Mouse (Mus musculus): ENCODE measurements around the gene Ap2a1. TPM values are rescaled to one million over a fixed set of nuclear protein-coding genes. Genes with fewer than 3 reads are reported as not detected.

Gene Ap2a1
- polyA plus RNA-seq, 1 experiment from 2014 or later: 85.8 TPM

GRCm38 (mm10) chr7:44942904-44943303 is 13.6 kb upstream of the Ap2a1 start, which contains the start of gene Tsks:
Gene Tsks, plus strand, starts transcription at chr7:44943204.
- 76% methylated on average over 7 of the region's 7 CpGs for WGBS
- H3K27me3 ChIP-seq: no peaks in the 10 kb centered on the region
- H3K4me2 ChIP-seq: no peak within 1 kb of the TSS
- H3K27ac ChIP-seq: no peak within 1 kb of the TSS
- H3K4me3 ChIP-seq (replicated peaks): no peak within 1 kb of the TSS
- no peaks in the 10 kb centered on the region for H3K4me1 ChIP-seq
- ATAC-seq (ENCODE audit: low FRiP score): no peak
- no peaks in the 10 kb centered on the region for H3K9me3 ChIP-seq
- H3K9ac ChIP-seq: no peak within 1 kb of the TSS
- no peaks in the 10 kb centered on the region for H3K36me3 ChIP-seq (replicated peaks)

- no peak overlapping the region for H3K9ac ChIP-seq
- H3K27ac ChIP-seq: no peak overlapping the region
- ATAC-seq (ENCODE audit: low FRiP score): no peak
- H3K4me3 ChIP-seq (replicated peaks): no peak overlapping the region
- 0 out of 2 replicates have a peak, but pooled peaks cover 6% of the 10 kb centered on the region for H3K9me3 ChIP-seq
- H3K4me2 ChIP-seq: no peak overlapping the region
- no peaks in the 10 kb centered on the region for H3K27me3 ChIP-seq
- H3K36me3 ChIP-seq (replicated peaks): no peaks in the 10 kb centered on the region
- H3K4me1 ChIP-seq: no peaks in the 10 kb centered on the region
- WGBS: 95% methylated on average over 4 of the region's 4 CpGs
Observed at GRCm38 (mm10) chr7:44938680-44939079, 9.4 kb upstream of the Ap2a1 start.

- Histone ChIP-seq H3K9me3 (no peaks in the 10 kb centered on the region), H3K4me3 (replicated peaks) (peak overlapping the region; percentile 74), H3K4me2 (peak overlapping the region; percentile 87), H3K36me3 (replicated peaks) (peaks cover 24% of the 10 kb centered on the region), H3K27ac (no peak overlapping the region), H3K27me3 (no peaks in the 10 kb centered on the region), H3K4me1 (peaks cover 24% of the 10 kb centered on the region), H3K9ac (peak overlapping the region; percentile 95)
- no peak for ATAC-seq (ENCODE audit: low FRiP score)
- WGBS: 0% methylated on average over 1 of the region's 1 CpGs
Observed at GRCm38 (mm10) chr7:44928570-44928969, 726 bp downstream of the Ap2a1 start.

GRCm38 (mm10) chr7:44925468-44925867 is 3.8 kb downstream of the Ap2a1 start:
- H3K9me3 ChIP-seq: no peaks in the 10 kb centered on the region
- peaks cover 42% of the 10 kb centered on the region for H3K36me3 ChIP-seq (replicated peaks)
- ATAC-seq (ENCODE audit: low FRiP score): no peak

GRCm38 (mm10) chr7:44922530-44922929 is 6.8 kb downstream of the Ap2a1 start:
- Histone ChIP-seq H3K36me3 (replicated peaks) (peaks cover 52% of the 10 kb centered on the region), H3K27me3 (no peaks in the 10 kb centered on the region), H3K9me3 (no peaks in the 10 kb centered on the region), H3K9ac (no peak overlapping the region), H3K27ac (no peak overlapping the region), H3K4me1 (peaks cover 6% of the 10 kb centered on the region), H3K4me3 (replicated peaks) (no peak overlapping the region), H3K4me2 (no peak overlapping the region)
- no peak for ATAC-seq (ENCODE audit: low FRiP score)

More at GRCm38 (mm10) chr7:44925468-44925867, 3.8 kb downstream of the Ap2a1 start:
- WGBS: 83% methylated on average over 3 of the region's 3 CpGs
- Histone ChIP-seq H3K4me1 (peaks cover 22% of the 10 kb centered on the region), H3K27ac (no peak overlapping the region), H3K4me2 (no peak overlapping the region), H3K4me3 (replicated peaks) (no peak overlapping the region), H3K9ac (no peak overlapping the region), H3K27me3 (no peaks in the 10 kb centered on the region)

- no peak overlapping the region for H3K27ac ChIP-seq
- H3K4me2 ChIP-seq: no peak overlapping the region
- 85% methylated on average over 5 of the region's 5 CpGs for WGBS
- no peak overlapping the region for H3K9ac ChIP-seq
- no peaks in the 10 kb centered on the region for H3K4me1 ChIP-seq
- peaks cover 57% of the 10 kb centered on the region for H3K36me3 ChIP-seq (replicated peaks)
- H3K4me3 ChIP-seq (replicated peaks): no peak overlapping the region
- H3K9me3 ChIP-seq: no peaks in the 10 kb centered on the region
- no peak for ATAC-seq (ENCODE audit: low FRiP score)
- H3K27me3 ChIP-seq: no peaks in the 10 kb centered on the region
Observed at GRCm38 (mm10) chr7:44919127-44919526, 10.2 kb downstream of the Ap2a1 start.

- 81% methylated on average over 3 of the region's 3 CpGs for WGBS
- no peak overlapping the region for H3K4me3 ChIP-seq (replicated peaks)
- H3K36me3 ChIP-seq (replicated peaks): peaks cover 59% of the 10 kb centered on the region
- H3K27ac ChIP-seq: no peak overlapping the region
- no peak overlapping the region for H3K9ac ChIP-seq
- H3K27me3 ChIP-seq: no peaks in the 10 kb centered on the region
- H3K9me3 ChIP-seq: no peaks in the 10 kb centered on the region
- no peak overlapping the region for H3K4me2 ChIP-seq
- H3K4me1 ChIP-seq: no peaks in the 10 kb centered on the region
- no peak for ATAC-seq (ENCODE audit: low FRiP score)
Observed at GRCm38 (mm10) chr7:44918219-44918618, 11.1 kb downstream of the Ap2a1 start.

- Histone ChIP-seq H3K9ac (no peak overlapping the region), H3K4me3 (replicated peaks) (no peak overlapping the region), H3K9me3 (no peaks in the 10 kb centered on the region), H3K36me3 (replicated peaks) (peaks cover 56% of the 10 kb centered on the region), H3K27ac (no peak overlapping the region), H3K27me3 (no peaks in the 10 kb centered on the region), H3K4me2 (no peak overlapping the region), H3K4me1 (no peaks in the 10 kb centered on the region)
- 91% methylated on average over 4 of the region's 4 CpGs for WGBS
- no peak for ATAC-seq (ENCODE audit: low FRiP score)
Observed at GRCm38 (mm10) chr7:44916881-44917280, 12.4 kb downstream of the Ap2a1 start.

GRCm38 (mm10) chr7:44916191-44916590 is 13.1 kb downstream of the Ap2a1 start:
- no peak for ATAC-seq (ENCODE audit: low FRiP score)
- WGBS: 87% methylated on average over 6 of the region's 6 CpGs
- Histone ChIP-seq H3K9me3 (no peaks in the 10 kb centered on the region), H3K4me3 (replicated peaks) (no peak overlapping the region), H3K36me3 (replicated peaks) (peaks cover 57% of the 10 kb centered on the region), H3K27me3 (no peaks in the 10 kb centered on the region), H3K4me1 (no peaks in the 10 kb centered on the region), H3K27ac (no peak overlapping the region), H3K4me2 (no peak overlapping the region), H3K9ac (no peak overlapping the region)

- peaks cover 65% of the 10 kb centered on the region for H3K36me3 ChIP-seq (replicated peaks)
Observed at GRCm38 (mm10) chr7:44915314-44915713, 14.0 kb downstream of the Ap2a1 start.

GRCm38 (mm10) chr7:44914396-44914795 is 14.9 kb downstream of the Ap2a1 start:
- WGBS: 76% methylated on average over 2 of the region's 2 CpGs
- Histone ChIP-seq H3K36me3 (replicated peaks) (peaks cover 71% of the 10 kb centered on the region), H3K4me3 (replicated peaks) (no peak overlapping the region), H3K27ac (no peak overlapping the region), H3K9me3 (no peaks in the 10 kb centered on the region), H3K9ac (no peak overlapping the region), H3K4me2 (no peak overlapping the region), H3K27me3 (no peaks in the 10 kb centered on the region), H3K4me1 (no peaks in the 10 kb centered on the region)
- ATAC-seq (ENCODE audit: low FRiP score): no peak

More at GRCm38 (mm10) chr7:44915314-44915713, 14.0 kb downstream of the Ap2a1 start:
- ATAC-seq (ENCODE audit: low FRiP score): no peak
- H3K9ac ChIP-seq: no peak overlapping the region
- H3K4me2 ChIP-seq: no peak overlapping the region
- H3K27ac ChIP-seq: no peak overlapping the region
- H3K4me3 ChIP-seq (replicated peaks): no peak overlapping the region
- H3K9me3 ChIP-seq: no peaks in the 10 kb centered on the region
- H3K27me3 ChIP-seq: no peaks in the 10 kb centered on the region
- WGBS: 93% methylated on average over 9 of the region's 9 CpGs
- H3K4me1 ChIP-seq: no peaks in the 10 kb centered on the region

GRCm38 (mm10) chr7:44908706-44909476 is 20.4 kb downstream of the Ap2a1 start:
- peaks cover 93% of the 10 kb centered on the region for H3K36me3 ChIP-seq (replicated peaks)
- H3K9ac ChIP-seq: no peak overlapping the region
- no peak for ATAC-seq (ENCODE audit: low FRiP score)
- no peaks in the 10 kb centered on the region for H3K27me3 ChIP-seq
- WGBS: 93% methylated on average over 15 of the region's 15 CpGs
- no peak overlapping the region for H3K4me2 ChIP-seq
- H3K4me3 ChIP-seq (replicated peaks): no peak overlapping the region
- H3K4me1 ChIP-seq: no peaks in the 10 kb centered on the region
- no peaks in the 10 kb centered on the region for H3K9me3 ChIP-seq
- no peak overlapping the region for H3K27ac ChIP-seq

GRCm38 (mm10) chr7:44905430-44905829 is 23.9 kb downstream of the Ap2a1 start:
- Histone ChIP-seq H3K9me3 (no peaks in the 10 kb centered on the region), H3K4me3 (replicated peaks) (no peak overlapping the region), H3K4me1 (peaks cover 16% of the 10 kb centered on the region), H3K4me2 (no peak overlapping the region), H3K36me3 (replicated peaks) (peaks cover 94% of the 10 kb centered on the region), H3K27ac (no peak overlapping the region), H3K9ac (no peak overlapping the region), H3K27me3 (no peaks in the 10 kb centered on the region)
- 92% methylated on average over 20 of the region's 20 CpGs for WGBS
- no peak for ATAC-seq (ENCODE audit: low FRiP score)
